Mouse (Mus musculus): ENCODE results near the gene Kyat3.

The Kyat3 gene

DNA sequence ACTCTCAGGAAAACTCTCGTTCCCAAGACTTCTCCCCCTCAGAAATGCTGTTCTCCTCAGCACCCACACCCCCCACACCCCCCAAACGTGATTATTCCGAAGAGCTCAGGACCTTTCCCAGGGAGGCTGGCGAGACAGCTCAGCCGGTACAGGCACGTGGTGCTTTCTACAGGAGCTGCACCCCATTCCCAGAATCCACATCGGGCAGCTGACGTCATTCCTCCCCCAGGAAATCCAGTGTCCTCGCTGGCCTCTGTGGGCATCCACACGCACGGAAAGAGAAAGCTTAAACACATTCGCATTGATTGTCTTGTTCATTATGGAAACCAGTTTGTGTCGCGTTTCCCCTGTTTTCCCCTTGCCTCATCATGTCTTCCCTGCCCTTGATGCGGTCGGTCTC lies 48.3 kb downstream of the Kyat3 start:
- no peak for DNase-seq

DNA sequence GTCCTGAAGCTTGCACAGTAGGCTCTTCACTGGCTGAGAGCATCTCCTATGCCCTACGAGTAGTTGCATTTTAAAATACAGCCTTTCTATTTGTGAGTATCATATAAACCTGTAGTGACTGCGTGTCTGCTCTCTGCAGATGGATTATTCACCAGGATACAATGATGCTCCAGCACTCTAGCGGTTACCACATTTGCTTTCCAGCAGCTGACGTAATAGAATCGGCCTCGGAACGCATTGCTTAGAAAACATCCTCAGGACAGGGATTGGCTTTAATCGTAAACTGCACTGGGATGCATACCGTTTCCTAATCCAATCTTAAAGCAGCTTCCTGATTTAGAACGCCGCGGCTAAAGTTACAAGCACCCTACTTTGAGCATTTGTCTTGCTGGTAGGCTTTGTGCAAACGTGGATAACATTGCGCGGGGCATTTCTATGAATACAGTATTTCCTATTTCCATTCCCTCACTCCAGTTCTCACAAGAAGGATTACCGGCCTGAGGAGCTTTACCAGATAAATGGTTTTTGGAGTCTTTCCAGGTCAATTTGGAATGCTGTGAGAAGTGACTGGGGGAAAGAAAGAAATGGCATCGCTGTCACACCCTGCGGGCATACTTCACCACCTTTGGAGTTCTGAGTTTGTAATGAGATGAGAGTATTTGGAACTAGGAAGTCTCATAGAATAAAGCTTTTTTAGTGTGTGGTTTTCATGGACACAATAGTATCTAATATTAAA lies 54.4 kb downstream of the Kyat3 start:
- DNase-seq, result no peak

- no peak for DNase-seq
Observed at GRCm38 (mm10) chr3:142757841-142758240, 57.0 kb downstream of the Kyat3 start.

DNA sequence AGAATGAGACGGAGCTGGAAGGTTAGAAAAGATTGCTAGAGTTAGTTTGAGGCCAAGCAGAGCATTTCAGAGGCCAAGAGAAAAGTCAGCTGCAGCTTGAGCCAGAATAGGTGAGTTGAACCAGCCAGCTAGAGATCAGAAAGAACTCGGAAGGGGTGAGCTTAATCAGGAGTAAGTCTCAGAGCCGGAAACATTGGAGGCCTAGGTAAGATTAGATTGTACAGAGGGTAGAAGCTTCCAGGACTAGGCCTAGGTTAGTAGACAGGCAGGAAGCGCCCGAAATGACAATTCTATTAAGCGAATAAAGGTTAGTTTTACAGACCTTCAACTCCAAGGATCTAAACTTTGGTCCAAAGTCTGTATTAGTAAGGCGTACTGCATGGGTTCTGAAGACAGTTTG lies 57.7 kb downstream of the Kyat3 start:
- DNase-seq, result no peak

- DNase-seq, result no peak
Observed at GRCm38 (mm10) chr3:142760356-142760755, 59.5 kb downstream of the Kyat3 start.

- DNase-seq, result peak; percentile 97
Observed at GRCm38 (mm10) chr3:142764995-142765777, 64.3 kb downstream of the Kyat3 start, which contains the start of gene Gtf2b. Gtf2b (plus strand) TSS chr3:142765045.

DNA sequence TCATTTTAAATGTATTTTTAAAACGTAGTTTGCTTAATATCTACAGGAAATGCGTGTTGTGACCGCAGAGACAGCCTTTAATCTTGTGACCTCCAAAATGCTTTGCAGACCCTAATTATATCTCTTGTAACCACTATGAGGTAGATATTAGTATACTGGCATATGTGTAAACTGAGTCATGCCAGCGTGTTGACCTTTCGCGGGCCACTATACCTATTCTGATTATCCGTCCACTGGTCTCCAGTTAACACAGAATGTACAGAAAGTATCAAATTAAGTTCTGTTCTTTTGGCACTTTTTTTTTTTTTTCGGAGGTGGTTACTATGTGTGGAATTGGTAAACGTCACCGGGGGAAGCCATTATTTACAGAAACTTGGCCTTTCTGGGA lies 64.9 kb downstream of the Kyat3 start:
- no peak for DNase-seq

- no peak for DNase-seq
Observed at GRCm38 (mm10) chr3:142768498-142768897, 67.6 kb downstream of the Kyat3 start.

DNA sequence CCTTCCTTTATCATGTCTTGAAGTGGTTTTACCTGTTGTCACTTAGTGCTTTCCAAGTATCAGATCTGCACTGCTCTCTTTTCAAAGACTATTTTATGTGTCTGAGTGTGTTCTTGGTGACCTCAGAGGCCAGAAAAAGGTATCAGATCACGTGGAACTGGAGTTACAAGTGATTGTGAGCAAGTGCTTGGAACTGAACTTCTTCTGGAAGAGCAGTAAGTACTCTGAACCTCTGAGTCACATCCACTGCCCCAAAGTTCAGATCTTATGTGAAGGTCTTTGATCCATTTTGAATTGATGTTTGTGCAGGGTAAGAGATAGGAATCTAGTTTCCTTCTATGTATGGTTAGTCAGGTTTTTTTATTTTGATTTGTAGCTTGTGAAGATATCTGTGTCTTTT lies 69.7 kb downstream of the Kyat3 start:
- no peak for DNase-seq

DNA sequence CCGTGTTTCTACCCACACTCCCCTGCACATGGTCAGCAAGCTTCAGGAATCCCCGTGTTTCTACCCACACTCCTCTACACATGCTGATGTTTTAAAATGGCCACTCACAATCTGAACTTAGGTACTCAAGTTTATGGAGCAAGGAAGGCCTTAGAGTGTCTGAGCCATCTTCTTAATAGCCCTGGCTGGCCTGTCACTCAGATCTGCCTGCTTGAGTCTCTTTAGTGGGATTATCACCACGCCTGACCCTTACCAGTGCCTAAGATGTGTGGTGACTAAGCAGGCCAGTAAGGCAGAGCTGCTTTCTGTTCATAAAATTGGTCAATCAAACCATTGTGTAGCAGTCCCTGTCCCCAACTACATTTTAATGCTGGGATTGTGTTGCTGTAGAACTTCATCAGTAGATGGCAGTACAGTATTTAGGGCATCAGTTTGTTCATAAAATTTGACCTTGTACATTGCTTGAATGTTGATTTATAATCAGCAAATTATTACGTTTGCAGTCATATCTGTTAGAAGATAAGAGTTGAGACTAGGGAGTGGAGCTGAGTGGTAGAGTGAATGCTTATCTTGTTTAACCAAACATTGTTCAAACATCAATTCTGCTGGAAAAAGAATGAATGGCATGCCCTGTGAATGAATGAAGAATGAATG lies 72.8 kb downstream of the Kyat3 start:
- DNase-seq, result no peak

GRCm38 (mm10) chr3:142777227-142777626 lies 76.4 kb downstream of the Kyat3 start:
- no peak for DNase-seq

GRCm38 (mm10) chr3:142786423-142787072 lies 85.7 kb downstream of the Kyat3 start:
- no peak for DNase-seq

GRCm38 (mm10) chr3:142795587-142795986 lies 94.7 kb downstream of the Kyat3 start:
- DNase-seq, result no peak
